Mouse (Mus musculus) E14TG2a.4 (cell line): Measurements from ENCODE around the gene Nol6.

Source experiments
- H3K27me3 ChIP-seq: 2 replicates; pipeline ENCODE4 v1.6.1; 2014; ENCODE audit warnings: low read length, control low read depth; ENCODE audit not compliant: insufficient read depth
- H3K36me3 ChIP-seq: 2 replicates; pipeline ENCODE4 v1.6.1; 2014; ENCODE audit warnings: low read length, control low read depth; ENCODE audit not compliant: insufficient read depth
- H3K4me1 ChIP-seq: replicated peaks from 2 replicates; pipeline ENCODE4 v1.6.1; 2014; ENCODE audit warnings: low read depth, low read length, control low read depth
- H3K4me3 ChIP-seq: replicated peaks from 2 replicates; pipeline ENCODE4 v1.5.1; 2014; ENCODE audit warnings: mild to moderate bottlenecking, low read length
- H3K9me3 ChIP-seq: 2 replicates; pipeline ENCODE4 v1.6.1; 2014; ENCODE audit warnings: low read length, control low read depth
- CTCF ChIP-seq: conservative IDR thresholded peaks from 2 replicates; pipeline ENCODE4 v1.5.1; 2014; ENCODE audit warnings: low read length
- NANOG ChIP-seq: IDR thresholded peaks from 2 replicates; pipeline ENCODE4 v1.6.1; 2014; ENCODE audit warnings: borderline replicate concordance, low read length, mixed read lengths
- POU5F1 ChIP-seq: IDR thresholded peaks from 2 replicates; pipeline ENCODE4 v1.6.1; 2014; ENCODE audit warnings: low read length, borderline replicate concordance

Nol6 gene

GRCm38 (mm10) chr4:41114358-41115070, 9.7 kb downstream of the Nol6 start:
- peaks cover 71% of the 10 kb centered on the region for H3K4me1 ChIP-seq
- H3K4me3 ChIP-seq, result no peak overlapping the region; the same call in 1 of the 2 replicates
- TF ChIP-seq CTCF, result no peak
- TF ChIP-seq POU5F1, result no peak
- no peak for TF ChIP-seq NANOG
- H3K27me3 ChIP-seq, result no peaks in the 10 kb centered on the region
- peaks cover 70% of the 10 kb centered on the region for H3K36me3 ChIP-seq
- H3K9me3 ChIP-seq, result no peaks in the 10 kb centered on the region

GRCm38 (mm10) chr4:41108717-41109425, 15.4 kb downstream of the Nol6 start:
- Histone ChIP-seq H3K9me3 (no peaks in the 10 kb centered on the region), H3K27me3 (peaks cover 5% of the 10 kb centered on the region; the same call in 1 of the 2 replicates)
- TF ChIP-seq NANOG, result no peak
- TF ChIP-seq CTCF, result no peak
- TF ChIP-seq POU5F1, result no peak

GRCm38 (mm10) chr4:41107440-41107839, 16.8 kb downstream of the Nol6 start:
- no peak overlapping the region for H3K4me3 ChIP-seq
- H3K27me3 ChIP-seq, result peaks cover 5% of the 10 kb centered on the region; the same call in 1 of the 2 replicates
- TF ChIP-seq POU5F1, result no peak
- TF ChIP-seq CTCF, result no peak
- TF ChIP-seq NANOG, result no peak
- no peaks in the 10 kb centered on the region for H3K9me3 ChIP-seq
- peaks cover 7% of the 10 kb centered on the region for H3K36me3 ChIP-seq
- H3K4me1 ChIP-seq, result peaks cover 26% of the 10 kb centered on the region

More at GRCm38 (mm10) chr4:41108717-41109425, 15.4 kb downstream of the Nol6 start:
- no peak overlapping the region for H3K4me3 ChIP-seq
- H3K36me3 ChIP-seq, result peaks cover 14% of the 10 kb centered on the region
- H3K4me1 ChIP-seq, result peaks cover 26% of the 10 kb centered on the region

- Histone ChIP-seq H3K27me3 (peaks cover 16% of the 10 kb centered on the region), H3K36me3 (no peaks in the 10 kb centered on the region), H3K9me3 (no peaks in the 10 kb centered on the region), H3K4me3 (no peak overlapping the region), H3K4me1 (peaks cover 58% of the 10 kb centered on the region)
- TF ChIP-seq POU5F1, result no peak
- TF ChIP-seq NANOG, result no peak
- no peak for TF ChIP-seq CTCF
Observed at GRCm38 (mm10) chr4:41102901-41103300, 21.4 kb downstream of the Nol6 start.

- TF ChIP-seq NANOG (peak; percentile 70; the same call in 1 of the 2 replicates), POU5F1 (peak; percentile 68; the same call in 1 of the 2 replicates), CTCF (no peak)
Observed at GRCm38 (mm10) chr4:41100986-41101385, 23.3 kb downstream of the Nol6 start.

GRCm38 (mm10) chr4:41098577-41098951, 25.7 kb downstream of the Nol6 start:
- no peaks in the 10 kb centered on the region for H3K9me3 ChIP-seq
- peaks cover 92% of the 10 kb centered on the region for H3K4me1 ChIP-seq
- H3K4me3 ChIP-seq, result peak overlapping the region; percentile 77; the same call in 1 of the 2 replicates
- peaks cover 44% of the 10 kb centered on the region for H3K27me3 ChIP-seq
- no peak for TF ChIP-seq POU5F1
- no peak for TF ChIP-seq CTCF
- no peak for TF ChIP-seq NANOG
- peaks cover 26% of the 10 kb centered on the region for H3K36me3 ChIP-seq

More at GRCm38 (mm10) chr4:41100986-41101385, 23.3 kb downstream of the Nol6 start:
- Histone ChIP-seq H3K27me3 (peaks cover 30% of the 10 kb centered on the region), H3K36me3 (peaks cover 4% of the 10 kb centered on the region; the same call in 1 of the 2 replicates), H3K4me1 (peaks cover 69% of the 10 kb centered on the region), H3K9me3 (no peaks in the 10 kb centered on the region), H3K4me3 (no peak overlapping the region)

GRCm38 (mm10) chr4:41097871-41098576, 26.2 kb downstream of the Nol6 start, which contains the start of gene Aqp3:
Gene Aqp3 (minus strand): TSS chr4:41098183.
- TF ChIP-seq NANOG (no peak), POU5F1 (no peak), CTCF (no peak)
- H3K4me1 ChIP-seq, result peaks cover 94% of the 10 kb centered on the region

GRCm38 (mm10) chr4:41097381-41097780, 26.9 kb downstream of the Nol6 start:
- peaks cover 44% of the 10 kb centered on the region for H3K27me3 ChIP-seq

More at GRCm38 (mm10) chr4:41097871-41098576, 26.2 kb downstream of the Nol6 start, which contains the start of gene Aqp3:
- Histone ChIP-seq H3K36me3 (peaks cover 31% of the 10 kb centered on the region), H3K4me3 (peak within 1 kb of the TSS; percentile 77), H3K9me3 (no peaks in the 10 kb centered on the region), H3K27me3 (peaks cover 44% of the 10 kb centered on the region)

More at GRCm38 (mm10) chr4:41097381-41097780, 26.9 kb downstream of the Nol6 start:
- Histone ChIP-seq H3K9me3 (no peaks in the 10 kb centered on the region), H3K4me3 (peak overlapping the region; percentile 77), H3K36me3 (peaks cover 32% of the 10 kb centered on the region), H3K4me1 (peaks cover 92% of the 10 kb centered on the region)
- no peak for TF ChIP-seq POU5F1
- TF ChIP-seq NANOG, result no peak
- TF ChIP-seq CTCF, result no peak
